Mouse (Mus musculus): ENCODE data around the gene 4933402N03Rik.

- TF ChIP-seq CTCF (IDR thresholded peaks at IDR 0.05; ENCODE audit: borderline replicate concordance, extremely low read depth, insufficient read depth, insufficient read length) (no peak), POLR2A (IDR thresholded peaks at IDR 0.05; ENCODE audit: borderline replicate concordance, extremely low read depth, insufficient read depth, insufficient read length, poor library complexity, severe bottlenecking) (no peak)
Measured at GRCm38 (mm10) chr7:131162251-131162650, 16.1 kb upstream of the 4933402N03Rik start.
